Mouse (Mus musculus): ENCODE results near the gene Ctxn1.

Ctxn1 gene

DNA sequence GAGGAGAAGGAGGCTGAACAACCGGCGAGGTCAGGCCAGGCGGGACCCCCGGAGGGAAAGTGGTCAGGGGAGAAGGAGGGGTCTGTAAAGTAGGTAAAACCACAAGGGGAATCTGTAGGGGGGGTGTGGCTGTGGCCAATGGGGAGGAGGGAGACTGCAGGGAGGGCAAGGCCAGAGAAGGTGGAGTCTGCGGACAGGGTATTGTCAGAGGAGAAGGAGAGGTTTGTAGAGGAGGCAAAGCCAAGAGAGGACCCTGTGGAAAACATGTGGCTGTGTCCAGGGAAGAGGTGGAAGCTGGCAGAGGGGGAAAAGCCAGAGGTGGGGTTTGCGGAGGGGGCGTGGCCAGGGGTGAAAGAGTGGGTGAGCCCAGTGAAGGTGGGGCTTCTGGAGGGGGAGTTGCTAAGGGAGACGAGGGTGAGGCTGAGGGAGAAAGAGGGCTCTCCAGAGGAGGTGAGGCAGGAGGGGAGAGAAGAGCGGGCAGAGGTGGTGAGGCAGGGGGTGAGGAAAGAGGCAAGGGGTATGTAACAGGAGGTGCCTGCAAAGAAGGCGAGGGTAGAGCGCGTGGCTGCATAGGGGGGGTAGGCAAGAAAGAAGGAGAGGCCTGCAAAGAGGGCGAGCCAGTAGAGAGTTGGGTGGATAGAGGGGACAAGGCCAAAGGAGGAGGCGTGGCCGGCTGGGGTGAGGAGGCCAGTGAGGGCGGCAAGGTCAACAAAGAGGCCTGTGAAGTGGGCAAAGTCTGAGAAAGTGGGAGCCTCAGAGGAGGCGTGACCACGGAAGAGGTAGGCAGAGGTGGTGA, 45.7 kb downstream of the Ctxn1 start:
- 13% methylated on average over 18 of the region's 18 CpGs for WGBS

DNA sequence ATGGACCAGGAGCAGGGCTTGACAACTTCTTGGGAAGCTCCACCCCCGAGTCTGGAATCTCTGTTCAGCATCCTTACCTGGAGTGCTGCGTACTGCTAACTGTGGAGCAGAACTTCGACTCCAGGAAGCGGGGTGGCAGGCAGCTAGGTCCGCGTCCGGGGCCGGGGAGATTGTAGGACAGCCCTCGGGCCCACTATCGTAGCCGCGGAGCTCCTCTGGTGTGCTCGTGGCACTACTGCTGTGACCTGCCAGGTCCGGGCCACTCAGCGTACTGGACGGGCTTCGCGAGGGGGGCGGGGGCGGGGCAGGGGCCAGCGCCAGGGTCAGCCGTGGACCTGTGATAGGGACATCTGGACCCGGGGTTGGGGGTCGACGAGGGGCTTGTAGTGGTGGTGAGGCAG, 46.3 kb downstream of the Ctxn1 start:
- 1% methylated on average over 25 of the region's 25 CpGs for WGBS

- 45% methylated on average over 6 of the region's 6 CpGs for WGBS
Observed at GRCm38 (mm10) chr8:4211097-4211496, 48.0 kb downstream of the Ctxn1 start.
